Mouse (Mus musculus) thymus, adult 2 months (tissue): ENCODE results near the gene Alox12e.

Experiments
- CTCF ChIP-seq: fragments of 200-500 bp; IDR thresholded peaks from 2 replicates; pipeline ENCODE4 v1.5.1; 2012; ENCODE audit warnings: mild to moderate bottlenecking, control low read depth, low read length, moderate library complexity, borderline replicate concordance; ENCODE audit not compliant: control insufficient read depth, poor library complexity, insufficient read depth; ENCODE audit errors: extremely low read depth
- POLR2A ChIP-seq: fragments of 200-500 bp; IDR thresholded peaks from 2 replicates; pipeline ENCODE4 v1.6.1; 2012; ENCODE audit warnings: mild to moderate bottlenecking, low read length, control low read depth, moderate library complexity; ENCODE audit not compliant: control insufficient read depth, poor library complexity, insufficient read depth; ENCODE audit errors: extremely low read depth

- TF ChIP-seq CTCF (no peak), POLR2A (no peak)
Observed at GRCm38 (mm10) chr11:70345546-70345945, 23.1 kb upstream of the Alox12e start.
